Mouse (Mus musculus) layer of hippocampus, adult 11-12 months (tissue): ENCODE results near the gene Gm42669.

Experiments used
- DNase-seq: peaks from one replicate; pipeline ENCODE4 v3.0.0; 2022; ENCODE audit warnings: low spot score

The Gm42669 gene

DNA sequence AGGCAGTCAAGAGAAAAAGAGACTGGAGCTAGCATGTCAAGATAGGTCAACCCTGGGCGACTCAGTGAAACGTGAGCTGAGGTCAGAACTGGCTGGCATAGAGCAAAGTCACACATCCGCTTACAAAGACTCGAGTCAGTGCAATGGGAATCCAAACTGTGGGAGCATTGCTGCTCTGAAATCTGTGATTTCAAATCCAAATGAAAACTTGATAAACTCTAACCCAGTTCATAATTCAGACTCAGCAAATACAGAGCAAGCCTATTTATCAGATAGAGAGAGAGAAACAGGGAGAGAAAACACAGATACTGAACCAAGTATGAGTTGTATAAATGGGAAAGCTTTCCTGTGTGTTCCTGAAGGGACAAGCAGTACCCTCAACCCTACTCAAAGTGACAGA, at the start of gene Gm42669:
Gm42669 (plus strand) TSS at position 301 of the 400 bp plus-strand sequence.
- DNase-seq, result no peak

DNA sequence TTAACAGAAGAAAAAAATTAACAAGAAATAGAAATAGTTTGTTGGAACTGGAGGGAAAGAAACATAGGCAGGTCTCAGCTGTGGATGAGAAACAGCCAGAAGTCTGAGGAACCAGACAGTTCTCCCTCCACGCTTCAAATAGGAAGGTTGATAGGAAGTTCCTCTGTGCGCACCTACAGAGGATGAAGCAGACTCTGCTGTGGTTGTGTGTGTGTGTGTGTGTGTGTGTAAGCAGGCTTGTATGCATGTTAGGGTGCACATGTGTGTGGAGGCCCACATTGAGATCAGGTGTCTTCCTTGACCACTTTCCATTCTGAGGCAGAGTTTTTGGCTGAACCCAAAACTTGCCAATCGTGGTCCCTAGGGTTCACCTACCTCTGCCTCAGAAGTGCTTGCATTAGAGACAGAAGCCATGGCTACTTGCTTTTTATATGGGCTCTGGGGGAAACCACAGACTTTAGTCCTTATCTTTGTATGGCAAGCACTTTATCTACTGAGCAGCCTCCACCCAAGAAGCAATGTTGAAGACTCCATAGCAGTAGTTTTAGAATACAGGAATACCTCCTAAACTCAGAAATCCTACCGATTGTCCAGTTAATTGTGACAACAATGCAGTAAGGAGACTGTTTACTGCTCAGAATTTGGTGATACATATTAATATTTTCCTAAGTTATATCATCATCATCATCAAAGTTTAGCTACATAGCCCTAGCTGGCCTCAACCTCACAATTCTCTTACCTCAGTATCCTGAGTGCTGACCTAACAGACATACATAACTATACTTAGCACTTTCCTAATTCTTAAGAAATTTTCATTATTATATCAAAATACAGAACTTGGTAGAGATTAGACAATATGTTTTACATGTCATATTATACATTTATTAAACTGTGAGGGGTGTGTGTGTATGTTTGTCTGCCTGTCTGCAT, 45.0 kb upstream of the Gm42669 start:
- no peak for DNase-seq

DNA sequence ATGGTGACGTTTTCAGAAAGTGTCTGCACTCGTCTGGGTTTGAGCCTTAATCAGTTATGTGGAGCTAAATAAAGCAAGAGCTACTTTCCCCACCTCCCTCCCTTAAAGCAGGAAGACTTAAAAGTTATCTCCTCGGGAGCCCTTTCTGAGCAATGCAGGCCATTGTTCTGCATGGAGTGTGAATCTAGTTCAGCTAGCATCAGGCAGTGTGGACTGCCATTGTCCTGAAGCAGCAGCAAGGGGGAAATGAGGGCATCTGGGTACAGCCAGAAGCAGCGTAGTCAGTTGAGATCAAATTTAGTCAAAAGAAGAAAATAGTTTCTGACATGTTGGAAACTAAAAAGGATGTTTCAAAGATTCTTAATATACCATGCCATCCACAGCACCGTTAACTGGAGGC, 40.9 kb upstream of the Gm42669 start:
- no peak for DNase-seq

DNA sequence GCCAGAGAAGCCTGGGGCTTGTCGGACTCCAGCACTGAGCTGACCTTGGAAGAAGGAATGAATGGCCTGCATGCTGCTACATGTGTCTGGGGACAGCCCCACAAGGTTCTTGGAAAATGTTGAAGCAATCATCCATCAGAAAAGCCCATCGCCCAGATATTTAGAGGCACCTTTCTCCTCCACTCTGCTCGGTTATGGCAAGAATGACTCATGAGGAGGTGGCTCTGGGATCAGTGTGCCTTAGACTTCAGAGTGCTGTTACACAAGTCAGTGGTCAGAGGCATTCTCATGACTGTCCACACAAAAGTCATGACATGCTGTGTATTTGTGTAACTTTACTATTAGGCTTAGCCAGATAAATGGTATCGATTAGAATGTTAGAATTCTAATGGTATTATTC, 40.3 kb upstream of the Gm42669 start:
- no peak for DNase-seq

- DNase-seq, result no peak
Observed at GRCm38 (mm10) chr5:107470600-107471329, 36.7 kb upstream of the Gm42669 start.

GRCm38 (mm10) chr5:107480194-107480593, 27.2 kb upstream of the Gm42669 start:
- no peak for DNase-seq

DNA sequence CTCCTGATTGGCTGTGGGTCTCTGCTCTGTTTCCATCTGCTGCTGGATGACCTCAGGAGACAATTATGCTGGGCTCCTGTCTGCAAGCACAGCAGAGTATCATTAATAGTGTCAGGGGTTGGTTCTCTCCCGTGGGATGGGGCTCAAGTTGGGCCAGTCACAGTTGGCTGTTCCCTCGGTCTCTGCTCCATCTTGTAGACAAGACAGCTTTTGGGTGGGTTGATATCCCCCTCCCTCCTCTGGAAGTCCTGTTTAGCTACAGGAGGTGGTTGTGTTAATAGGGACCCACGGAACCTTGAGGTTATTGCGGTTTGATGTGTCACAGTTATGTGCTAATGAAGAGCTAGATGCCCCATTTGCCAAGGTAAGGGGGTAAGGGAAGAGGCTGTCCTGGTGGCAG, 18.4 kb upstream of the Gm42669 start:
- no peak for DNase-seq

- DNase-seq, result no peak
Observed at GRCm38 (mm10) chr5:107491036-107491435, 16.4 kb upstream of the Gm42669 start.

- DNase-seq, result no peak
Observed at GRCm38 (mm10) chr5:107492471-107492870, 14.9 kb upstream of the Gm42669 start.

DNA sequence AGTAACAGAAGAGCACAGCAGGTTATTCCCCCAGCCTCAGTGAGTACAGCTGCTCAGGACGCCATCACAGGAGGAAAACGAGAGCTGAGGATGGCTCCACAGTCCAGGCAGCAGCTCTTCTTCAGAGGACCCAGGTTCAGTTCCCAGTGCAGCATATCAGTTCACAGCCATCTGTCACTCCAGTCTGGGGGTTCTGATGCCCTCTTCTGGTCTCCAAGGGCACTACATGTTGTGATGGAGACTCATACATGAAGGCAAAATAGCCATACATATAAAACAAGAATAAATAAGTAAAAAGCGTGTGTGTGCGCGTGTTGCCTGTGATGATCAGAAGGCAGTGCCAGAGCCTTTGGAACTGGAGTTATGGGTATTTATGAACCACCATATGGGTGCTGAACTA, 12.7 kb upstream of the Gm42669 start:
- DNase-seq, result no peak

GRCm38 (mm10) chr5:107496047-107496446, 11.4 kb upstream of the Gm42669 start:
- no peak for DNase-seq

DNA sequence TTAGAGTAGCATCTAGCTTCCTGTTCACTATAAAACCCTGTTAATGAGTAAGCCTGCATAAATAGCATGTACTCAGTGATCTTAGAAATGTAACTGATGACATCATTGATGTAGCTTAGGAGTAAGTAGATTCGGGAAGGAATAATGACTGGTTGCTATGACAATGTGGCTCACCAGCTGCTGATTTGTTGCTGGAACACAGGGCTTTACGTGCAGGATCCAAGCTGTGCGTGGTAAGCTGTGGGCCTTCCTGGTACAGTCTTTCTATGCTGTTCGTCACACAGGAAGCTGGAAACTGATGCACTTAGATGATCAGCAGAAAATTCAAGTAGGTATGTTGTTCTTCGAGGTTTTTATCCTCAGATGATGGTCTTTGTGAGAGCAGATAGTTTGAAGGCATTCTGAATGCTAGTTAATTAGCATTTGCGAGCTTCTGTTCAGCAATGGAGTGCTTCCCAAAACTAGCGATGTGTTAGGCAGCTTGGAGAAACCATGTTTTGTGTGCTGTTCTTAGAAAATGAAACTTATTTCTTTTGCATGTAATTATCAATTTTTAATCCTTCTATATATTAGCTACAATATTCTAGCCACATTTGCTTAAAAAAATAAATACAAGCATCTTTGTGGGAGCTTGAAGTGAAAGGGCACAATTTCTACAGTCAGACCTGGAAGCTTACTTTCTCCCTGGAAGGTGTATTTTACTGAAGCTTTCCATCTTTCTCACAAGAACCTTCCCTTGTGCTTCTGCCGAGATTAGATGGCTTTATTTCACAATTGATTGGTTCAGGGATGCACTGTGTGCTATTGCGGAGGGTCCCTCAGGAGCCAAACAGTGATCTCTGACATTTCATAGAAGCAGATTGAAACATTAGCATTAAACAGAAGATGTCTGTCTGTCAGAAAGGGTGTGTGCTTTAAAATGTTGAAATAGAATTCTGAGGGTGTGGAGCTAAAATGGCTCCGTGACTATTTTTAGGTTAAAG, 9.6 kb upstream of the Gm42669 start:
- peak; percentile 75 for DNase-seq

DNA sequence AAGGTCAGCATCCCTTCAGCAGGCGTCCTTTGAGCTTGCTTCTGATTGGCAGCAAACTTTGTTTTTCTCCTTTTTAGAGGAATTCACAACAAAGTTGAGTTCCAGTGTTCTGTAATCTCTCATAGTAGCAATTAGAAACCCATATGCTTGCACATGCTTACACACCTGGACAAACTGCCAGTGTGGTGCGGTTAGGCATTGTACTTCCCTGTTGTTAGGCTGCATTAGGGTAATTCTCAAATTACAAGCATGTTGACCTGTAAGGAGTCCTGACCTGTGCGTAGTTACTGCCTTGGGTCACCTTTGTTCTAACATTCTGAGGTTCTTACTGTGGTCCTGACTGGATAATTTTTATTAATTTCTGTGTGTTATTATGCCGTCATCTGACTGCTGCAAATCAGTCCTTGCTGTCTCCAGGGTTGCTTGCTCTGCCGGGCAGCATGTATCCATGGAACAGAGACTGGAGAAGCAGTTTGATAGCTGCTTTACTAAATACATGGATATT, 8.6 kb upstream of the Gm42669 start:
- no peak for DNase-seq

- no peak for DNase-seq
Observed at GRCm38 (mm10) chr5:107499891-107500535, 7.4 kb upstream of the Gm42669 start.

GRCm38 (mm10) chr5:107500741-107501140, 6.7 kb upstream of the Gm42669 start:
- no peak for DNase-seq

DNA sequence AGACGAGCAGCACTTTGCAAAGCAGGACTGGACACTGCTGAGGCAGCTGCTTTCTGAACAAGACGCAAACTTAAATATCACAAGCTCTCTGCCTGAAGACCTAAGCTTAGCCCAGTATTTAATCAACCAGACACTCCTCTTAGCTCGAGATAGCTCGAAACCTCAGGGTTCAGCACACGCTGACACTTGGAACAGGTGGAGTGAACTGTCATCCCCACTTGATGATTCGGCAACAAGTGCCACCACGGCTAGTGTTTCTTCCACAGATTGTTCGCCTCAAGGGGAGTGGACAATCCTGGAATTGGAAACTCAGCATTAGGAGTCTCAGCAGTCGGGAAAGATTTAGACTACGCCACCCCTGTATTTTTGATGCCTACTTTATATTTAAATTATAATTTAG, 3.1 kb downstream of the Gm42669 start:
- no peak for DNase-seq

- no peak for DNase-seq
Observed at GRCm38 (mm10) chr5:107511326-107511725, 3.9 kb downstream of the Gm42669 start.

GRCm38 (mm10) chr5:107513583-107513982, 6.2 kb downstream of the Gm42669 start:
- DNase-seq, result peak; percentile 67

GRCm38 (mm10) chr5:107515453-107515852, 8.0 kb downstream of the Gm42669 start:
- DNase-seq, result no peak

DNA sequence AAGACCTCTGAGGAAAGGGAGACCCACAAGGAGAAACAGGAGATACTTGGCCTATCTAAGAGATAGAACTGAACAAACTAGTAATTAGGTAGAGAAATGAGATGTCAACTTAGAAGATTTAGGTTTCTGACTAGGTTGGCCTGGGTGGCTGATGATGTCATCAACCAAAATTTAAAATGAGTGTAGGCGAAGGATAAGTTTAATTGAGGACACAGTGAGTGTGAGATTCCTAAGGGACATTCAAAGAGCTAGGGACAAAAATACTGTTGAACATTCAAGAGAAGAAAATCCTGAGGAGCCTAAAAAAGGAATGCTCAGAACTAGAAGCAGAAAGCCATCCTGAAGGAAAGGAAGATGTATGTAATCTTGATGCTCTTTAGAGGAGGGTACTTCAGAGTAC, 8.7 kb downstream of the Gm42669 start:
- DNase-seq, result no peak

DNA sequence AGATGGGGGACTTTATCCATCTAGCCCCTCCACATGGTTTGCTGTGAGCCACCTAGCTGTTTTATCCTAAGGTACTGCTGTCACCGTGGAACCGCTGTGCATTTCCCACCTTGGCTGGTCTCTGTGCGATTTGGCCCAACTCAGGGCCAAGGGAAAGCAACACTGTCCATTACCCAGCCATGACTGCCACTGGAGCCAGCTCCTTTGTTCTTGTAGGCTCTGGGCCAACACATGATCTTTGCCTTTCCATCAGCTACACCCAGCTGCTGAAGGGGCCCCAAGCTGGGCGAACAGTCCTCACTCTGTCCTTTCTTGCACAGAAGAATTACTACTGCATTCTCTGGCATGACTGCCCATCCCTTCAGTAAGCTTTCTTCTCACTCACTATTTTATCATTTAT, 11.2 kb downstream of the Gm42669 start:
- DNase-seq, result no peak
